Mouse (Mus musculus): ENCODE results near the gene Tfap2c.

DNA sequence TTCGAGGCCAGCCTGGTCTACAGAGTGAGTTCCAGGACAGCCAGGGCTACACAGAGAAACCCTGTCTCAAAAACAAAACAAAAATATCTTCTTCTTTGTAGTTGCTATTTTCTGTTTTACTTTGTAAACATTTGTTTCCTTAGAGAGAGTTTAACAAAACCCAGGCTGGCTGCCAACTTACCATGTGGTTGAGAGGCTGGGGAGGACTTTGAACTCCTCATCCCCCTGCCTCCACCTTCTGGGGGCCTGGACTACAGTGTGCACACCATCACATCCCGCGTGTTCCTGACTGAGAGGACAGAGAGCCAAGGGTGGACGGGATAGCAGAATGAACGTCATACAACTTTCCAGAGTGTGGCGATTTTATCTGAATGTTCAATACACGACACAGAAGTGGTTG, 43.3 kb upstream of the Tfap2c start:
- TF ChIP-seq POLR2A (IDR thresholded peaks at IDR 0.05; ENCODE audit: borderline replicate concordance, extremely low read depth, insufficient read depth, insufficient read length, poor library complexity, severe bottlenecking) (no peak), CTCF (IDR thresholded peaks at IDR 0.05; ENCODE audit: borderline replicate concordance, extremely low read depth, insufficient read depth, insufficient read length) (no peak)
